Mouse (Mus musculus): ENCODE data around the gene Caprin1.

Gene Caprin1

GRCm38 (mm10) chr2:103797491-103798009, at the start of gene Caprin1:
Gene Caprin1, minus strand, starts transcription at chr2:103797649.
- peak; percentile 97 for DNase-seq

GRCm38 (mm10) chr2:103846875-103847274, 49.4 kb upstream of the Caprin1 start:
- DNase-seq = no peak

- no peak for DNase-seq
These were observed 48.8 kb upstream of the Caprin1 start for GRCm38 (mm10) chr2:103846271-103846670.

- DNase-seq = no peak
These were observed 46.6 kb upstream of the Caprin1 start for GRCm38 (mm10) chr2:103844016-103844415.

- no peak for DNase-seq
These were observed 45.9 kb upstream of the Caprin1 start for GRCm38 (mm10) chr2:103843321-103843720.

GRCm38 (mm10) chr2:103842299-103842698, 44.9 kb upstream of the Caprin1 start:
- DNase-seq = no peak

GRCm38 (mm10) chr2:103838483-103838882, 41.0 kb upstream of the Caprin1 start:
- DNase-seq = no peak

GRCm38 (mm10) chr2:103837166-103837565, 39.7 kb upstream of the Caprin1 start:
- no peak for DNase-seq

- DNase-seq = no peak
These were observed 38.4 kb upstream of the Caprin1 start for GRCm38 (mm10) chr2:103835614-103836395.

GRCm38 (mm10) chr2:103833816-103834445, 36.5 kb upstream of the Caprin1 start:
- no peak for DNase-seq

GRCm38 (mm10) chr2:103832899-103833298, 35.5 kb upstream of the Caprin1 start:
- DNase-seq = no peak

GRCm38 (mm10) chr2:103828900-103829299, 31.5 kb upstream of the Caprin1 start:
- DNase-seq = no peak

GRCm38 (mm10) chr2:103824916-103825315, 27.5 kb upstream of the Caprin1 start:
- DNase-seq = no peak

- no peak for DNase-seq
These were observed 25.1 kb upstream of the Caprin1 start for GRCm38 (mm10) chr2:103822560-103822959.

- no peak for DNase-seq
These were observed 19.9 kb upstream of the Caprin1 start for GRCm38 (mm10) chr2:103817145-103817895.

- no peak for DNase-seq
These were observed 18.5 kb upstream of the Caprin1 start for GRCm38 (mm10) chr2:103815976-103816375.

- DNase-seq = no peak
These were observed 14.2 kb upstream of the Caprin1 start for GRCm38 (mm10) chr2:103811465-103812191.

GRCm38 (mm10) chr2:103810412-103810811, 13.0 kb upstream of the Caprin1 start:
- DNase-seq = peak; percentile 76

- DNase-seq = peak; percentile 71
These were observed 11.0 kb upstream of the Caprin1 start for GRCm38 (mm10) chr2:103808466-103808865.

GRCm38 (mm10) chr2:103803770-103804530, 6.5 kb upstream of the Caprin1 start:
- DNase-seq = peak; percentile 51

- peak; percentile 61 for DNase-seq
These were observed 5.0 kb upstream of the Caprin1 start for GRCm38 (mm10) chr2:103802422-103802821.
